Mouse (Mus musculus) urinary bladder, adult 2 months (tissue): Measurements from ENCODE around the gene Parp6. TPM values are rescaled to one million over a fixed set of nuclear protein-coding genes. Genes with fewer than 3 reads are reported as not detected.
A peak's percentile ranks its signal among the peaks of the same experiment; 100 is the strongest.

ENCODE experiments used
- DNase-seq: peaks from one replicate; pipeline ENCODE4 v3.0.0; 2022; ENCODE audit warnings: low spot score
- polyA plus RNA-seq: library from polyadenylated mRNA; depleted of rRNA; stranded (reverse); fragments of >200 nt; gene quantifications from 2 replicates; pipeline ENCODE4 v1.2.3, GENCODE M21; 2012; rRNA removed

Parp6 gene
- 52.4 and 53.9 TPM in 2 replicates for polyA plus RNA-seq

DNA sequence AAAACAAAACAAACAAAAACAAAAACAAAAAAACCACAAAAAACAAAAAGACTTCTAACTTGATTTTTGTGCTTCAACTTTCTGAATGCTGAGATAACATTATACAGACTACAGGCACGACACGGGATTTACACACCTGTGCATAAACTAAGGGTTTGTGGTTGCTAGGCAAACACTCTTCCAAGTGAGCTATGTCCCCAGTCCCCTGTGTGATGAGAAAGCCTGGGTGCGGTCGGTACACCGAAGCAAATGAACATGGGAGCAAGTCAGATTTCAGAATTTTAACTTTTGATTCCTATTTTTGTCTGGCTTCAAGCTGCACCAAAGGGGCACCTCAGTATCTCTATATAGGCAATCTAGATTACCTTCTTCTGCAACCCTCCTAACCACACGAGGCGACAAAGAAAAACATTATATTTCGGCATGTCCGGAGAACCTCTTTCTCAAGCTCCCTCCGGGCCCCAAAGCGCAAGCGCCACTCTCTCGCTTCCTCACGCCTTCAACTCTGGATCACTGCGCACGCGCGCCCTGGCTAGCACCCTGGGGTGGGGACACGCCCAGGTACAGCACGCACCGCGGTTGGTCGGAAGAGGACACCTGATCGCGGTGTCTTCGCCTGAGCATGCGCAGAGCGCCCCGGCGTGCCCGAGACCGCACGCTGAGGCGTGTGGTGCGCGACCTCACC, at the start of gene Parp6:
TSS of gene Parp6 (plus strand) at position 663 of the 685 bp plus-strand sequence.
- DNase-seq = peak; percentile 99

DNA sequence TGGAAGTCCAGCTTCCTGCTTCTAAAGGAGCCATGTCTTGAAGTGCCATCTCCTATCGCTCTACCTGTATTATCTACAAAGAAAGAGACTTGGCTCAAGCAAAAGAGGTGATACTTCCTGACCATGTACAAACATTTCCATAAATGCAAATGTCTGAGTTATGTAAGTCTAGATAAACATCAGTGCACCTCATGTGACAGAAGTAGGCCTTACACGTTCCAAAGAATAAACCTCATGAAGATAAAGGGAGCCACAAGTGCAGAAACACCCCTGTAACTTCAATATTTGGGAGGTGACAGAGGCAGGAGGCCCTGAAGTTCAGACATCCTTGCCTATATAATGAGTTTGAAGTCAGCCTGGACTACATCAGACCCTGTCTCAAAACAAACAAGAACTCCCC, 45.2 kb upstream of the Parp6 start:
- no peak for DNase-seq

DNA sequence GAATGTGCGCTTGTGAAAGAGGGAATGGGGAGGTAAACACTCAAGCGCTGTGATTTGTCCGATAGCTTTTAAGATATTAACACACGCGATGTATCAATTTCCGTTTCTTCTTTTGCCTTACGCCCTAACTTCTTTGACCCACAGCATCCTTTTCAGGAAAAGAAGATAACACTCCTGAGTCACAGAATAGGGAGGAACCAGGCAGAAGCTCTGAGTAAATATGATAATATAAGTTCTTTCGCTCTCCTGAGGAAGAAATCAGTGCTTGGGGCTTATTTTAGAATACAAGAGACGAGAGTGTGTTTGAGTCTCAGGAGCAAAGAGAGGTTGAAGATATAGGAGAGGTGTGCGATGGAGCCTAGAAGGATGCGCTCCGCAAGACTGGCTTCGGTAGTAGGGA, 39.7 kb upstream of the Parp6 start:
- no peak for DNase-seq

DNA sequence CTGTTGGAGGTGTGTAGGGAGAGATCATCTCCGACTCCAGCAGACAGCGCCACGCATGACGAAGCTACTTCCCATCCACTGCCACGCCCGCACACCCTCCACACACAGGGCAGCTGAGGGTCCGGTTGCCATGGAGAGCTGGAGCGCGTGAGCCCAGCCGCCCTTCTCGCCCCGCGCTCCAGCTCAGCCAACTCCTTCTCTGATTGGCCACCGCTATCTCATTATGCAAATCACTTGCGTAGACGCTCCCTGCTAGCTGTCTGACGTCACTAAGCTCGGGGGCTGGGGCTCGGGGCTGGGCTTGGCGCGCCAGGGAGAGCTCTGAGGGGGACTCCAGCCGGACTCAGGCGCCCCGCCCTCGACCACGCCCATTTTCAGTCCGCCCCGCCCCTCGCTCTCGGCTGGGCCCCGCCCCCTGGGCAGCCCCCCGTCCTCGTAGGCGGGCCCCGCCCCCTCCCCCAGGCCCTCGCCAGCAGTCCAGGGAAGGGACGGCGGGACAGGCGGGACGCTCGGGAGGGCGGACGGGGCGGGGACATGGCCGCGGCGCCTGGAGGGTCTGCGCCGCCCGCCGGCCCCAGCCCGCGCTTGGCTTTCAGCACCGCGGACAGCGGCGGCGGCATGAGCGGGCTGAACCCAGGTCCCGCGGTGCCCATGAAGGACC, 39.1 kb upstream of the Parp6 start, which contains the start of gene Celf6:
TSS of gene Celf6 (plus strand) at position 74 of the 661 bp plus-strand sequence.
- peak; percentile 51 for DNase-seq

DNA sequence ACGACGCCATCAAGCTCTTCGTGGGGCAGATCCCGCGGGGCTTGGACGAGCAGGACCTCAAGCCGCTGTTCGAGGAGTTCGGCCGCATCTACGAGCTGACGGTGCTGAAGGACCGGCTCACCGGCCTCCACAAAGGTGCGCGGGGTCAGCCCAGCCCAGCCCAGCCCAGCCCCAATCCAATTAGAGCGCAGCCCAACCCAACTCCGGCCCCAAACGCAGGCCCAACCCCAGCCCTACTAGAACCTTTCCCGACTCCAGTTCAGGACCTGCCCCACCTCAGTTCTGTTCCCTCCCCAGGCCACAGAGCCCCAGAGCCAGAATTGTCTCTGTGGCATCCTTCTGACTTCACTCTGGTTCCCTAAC, 38.6 kb upstream of the Parp6 start:
- DNase-seq = no peak

DNA sequence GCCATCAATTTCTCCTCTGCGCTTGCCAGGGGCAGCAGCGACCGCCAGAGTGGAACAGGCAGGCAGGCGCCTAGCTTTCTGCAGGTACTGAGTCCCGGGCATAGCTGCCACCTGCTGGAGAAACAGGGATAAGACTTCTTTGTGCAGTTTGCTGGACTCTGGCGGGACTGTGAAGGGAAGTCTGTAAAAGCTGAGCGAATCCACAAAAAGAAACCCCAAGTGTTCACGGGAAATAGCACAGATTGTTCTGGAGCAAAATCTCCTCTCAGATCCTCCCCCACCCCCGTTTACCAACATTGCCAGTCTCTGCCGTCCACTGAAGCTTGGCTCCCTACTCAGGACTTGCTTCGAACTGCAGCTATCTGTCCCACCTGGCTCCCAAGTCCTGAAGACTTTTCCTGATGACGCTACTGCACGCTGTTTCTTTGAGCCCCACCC, 32.2 kb upstream of the Parp6 start:
- DNase-seq = peak; percentile 34

DNA sequence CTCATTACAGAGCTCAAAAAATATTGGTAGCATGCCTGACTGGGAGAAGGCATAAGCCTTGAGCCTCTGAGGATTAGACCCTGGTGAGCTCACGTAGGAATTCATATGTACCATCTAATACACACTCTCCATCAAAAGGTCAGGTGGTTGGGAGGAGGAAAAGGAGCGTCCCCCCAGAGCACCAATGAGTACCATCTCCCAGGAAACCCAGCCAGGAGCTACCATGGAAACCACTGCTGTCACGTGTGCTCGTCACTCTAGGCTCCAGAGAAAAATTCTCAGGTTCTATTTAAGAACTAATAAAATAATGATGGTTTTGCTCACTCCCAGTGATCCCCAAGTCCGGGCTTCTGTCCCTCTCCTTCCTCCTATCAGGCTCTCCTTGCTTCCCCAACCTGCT, 28.8 kb upstream of the Parp6 start:
- no peak for DNase-seq

DNA sequence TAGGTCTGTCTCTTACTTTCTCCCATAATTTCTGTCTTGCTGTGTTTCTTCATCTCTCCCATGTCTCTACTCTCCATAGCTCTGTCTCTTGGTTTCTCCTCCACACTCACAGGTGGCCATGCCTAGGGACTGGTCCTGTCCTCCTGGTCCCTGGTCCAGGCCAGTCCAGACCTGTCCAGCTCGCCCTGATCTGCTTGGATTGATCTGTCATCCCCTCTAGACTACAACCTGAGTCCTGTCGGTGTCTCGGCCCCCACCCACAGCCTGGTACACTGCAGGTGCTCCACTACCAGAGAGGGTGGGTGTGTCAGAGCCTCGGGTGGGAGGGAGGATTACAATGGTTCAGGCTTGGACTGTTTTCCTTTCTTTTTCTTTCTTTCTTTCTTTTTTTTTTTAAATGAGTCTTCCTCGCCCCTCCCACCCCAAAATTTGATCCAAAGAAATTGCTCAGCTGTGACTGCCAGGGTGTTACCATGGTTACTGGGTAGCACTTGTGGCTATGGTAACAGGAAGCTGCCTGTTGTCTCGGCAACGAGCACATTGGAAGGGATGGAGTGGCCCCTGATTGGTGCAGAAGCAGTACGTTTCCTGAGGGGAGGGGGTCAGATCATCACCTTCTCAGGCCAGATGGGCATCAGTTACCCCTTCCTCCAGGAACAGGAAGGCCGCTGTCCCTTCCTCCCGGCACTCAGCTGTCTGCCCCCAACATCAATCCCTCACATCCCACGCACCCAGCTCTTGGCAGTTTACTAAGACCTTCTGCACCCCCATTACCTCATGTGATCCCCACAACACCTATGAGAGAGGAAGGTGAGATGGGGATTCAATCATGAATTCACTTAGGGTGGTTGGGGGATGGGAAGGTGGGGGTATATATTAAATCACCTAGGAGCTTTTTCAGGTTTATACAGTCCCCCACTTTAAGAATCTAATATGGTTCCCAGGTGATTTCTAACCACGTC, 28.1 kb upstream of the Parp6 start:
- no peak for DNase-seq

DNA sequence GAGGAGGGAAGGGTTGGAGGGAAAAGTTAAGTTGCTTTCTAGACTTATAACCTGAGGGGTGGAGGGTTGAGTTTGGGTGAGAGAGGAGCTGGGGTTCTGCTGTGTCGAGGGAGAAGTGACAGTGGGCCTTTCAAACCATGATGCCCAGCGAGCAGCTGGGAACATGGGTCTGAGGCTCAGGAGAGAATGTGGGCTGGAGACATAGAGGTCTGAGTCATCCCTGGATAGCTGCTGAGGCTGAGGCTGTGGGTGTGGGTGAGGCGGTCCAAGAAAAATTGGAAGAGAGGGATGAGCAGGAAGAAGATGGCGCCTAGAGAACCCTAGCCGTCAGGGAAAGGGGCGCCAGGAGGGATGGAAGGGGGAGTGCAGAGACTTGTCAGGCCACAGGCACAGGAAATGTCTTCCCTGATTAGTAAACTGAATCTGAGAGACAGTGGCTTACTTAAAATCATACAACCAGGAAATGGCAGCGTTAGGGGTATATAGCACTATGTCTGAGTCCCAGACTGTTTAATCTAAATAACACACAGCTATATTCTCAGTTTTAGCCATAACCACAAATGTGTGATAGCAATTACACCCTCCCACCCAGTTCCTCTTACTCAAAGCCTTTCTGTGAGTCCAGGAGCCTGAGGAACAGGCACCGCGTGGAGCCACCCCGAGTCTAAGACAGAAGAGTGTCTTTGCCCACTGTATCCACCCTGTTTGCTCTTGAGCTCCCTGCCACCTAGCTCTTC, 27.2 kb upstream of the Parp6 start:
- no peak for DNase-seq

DNA sequence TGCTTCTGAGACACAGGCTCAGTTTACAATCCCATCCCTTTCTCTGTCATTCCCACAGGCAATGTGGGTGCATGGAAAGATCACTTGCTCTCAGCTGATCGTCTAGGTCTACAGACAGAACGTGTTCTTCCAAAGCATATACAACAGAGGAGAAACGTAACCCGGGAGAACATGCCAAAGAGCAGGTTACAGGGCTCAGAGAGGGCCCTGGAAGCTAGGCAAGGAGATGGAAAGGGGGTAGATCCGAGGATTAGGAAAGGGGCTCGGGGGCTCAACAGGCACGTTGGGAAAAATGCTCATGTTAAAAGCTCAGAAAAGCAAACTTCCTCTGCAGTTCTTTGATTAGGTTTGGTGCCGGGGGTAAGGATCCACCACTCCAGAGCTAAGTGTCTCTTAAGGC, 15.4 kb upstream of the Parp6 start:
- DNase-seq = no peak

DNA sequence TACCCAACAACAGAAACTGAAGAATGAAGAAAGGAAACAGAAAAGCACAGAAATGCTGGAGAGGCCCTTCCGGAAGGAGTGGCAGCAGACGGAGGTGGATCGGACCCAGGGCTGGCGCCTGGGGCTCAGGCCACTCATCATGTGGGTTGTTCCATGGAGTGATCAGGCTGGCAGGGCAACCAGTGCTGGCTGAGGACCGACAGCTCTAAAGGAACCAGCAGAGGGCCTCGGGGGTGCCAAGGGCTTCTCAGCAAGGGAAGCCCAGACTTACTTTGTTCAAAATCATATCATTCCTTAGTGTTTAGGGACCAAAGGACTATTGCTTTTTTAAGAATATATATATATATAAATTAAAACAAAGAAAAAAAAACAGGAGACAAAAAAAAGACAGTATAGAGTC, 11.1 kb upstream of the Parp6 start:
- DNase-seq = no peak

DNA sequence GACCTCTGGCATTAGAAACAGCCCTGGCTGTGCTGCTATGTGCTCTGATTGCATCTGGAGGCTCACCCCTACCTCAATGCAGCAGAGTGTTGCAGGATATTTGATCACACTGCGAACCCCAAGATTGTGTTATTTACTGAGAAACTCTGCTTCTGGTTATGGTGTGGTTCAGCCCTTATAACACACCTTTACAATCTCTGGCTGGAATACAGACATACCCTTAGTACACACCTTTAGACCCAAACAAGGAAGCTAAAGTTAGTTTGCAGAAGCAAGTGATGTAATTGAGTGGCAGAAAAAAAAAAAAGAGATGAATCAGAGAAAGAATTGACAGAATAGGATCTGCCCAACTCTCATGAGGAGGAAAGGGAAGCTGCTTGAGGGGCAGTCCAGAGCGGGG, 6.1 kb upstream of the Parp6 start:
- DNase-seq = no peak

DNA sequence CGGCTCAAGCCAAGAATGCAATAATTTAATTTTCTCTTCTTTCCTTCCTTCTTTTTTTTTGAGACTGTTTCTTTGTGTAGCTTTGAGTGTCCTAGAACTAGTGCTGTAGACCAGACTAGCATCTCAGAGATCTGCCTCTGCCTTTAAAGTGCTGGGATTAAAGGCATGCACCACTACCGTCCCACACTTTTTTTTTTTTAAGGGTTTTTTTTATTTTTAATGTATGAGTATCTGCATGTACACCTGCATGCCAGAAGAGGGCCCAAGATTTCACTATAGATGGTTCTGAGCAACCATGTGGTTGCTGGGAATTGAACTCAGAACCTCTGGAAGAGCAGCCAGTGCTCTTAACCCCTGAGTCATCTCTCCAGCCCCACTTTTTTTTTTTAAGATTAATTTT, 1.3 kb upstream of the Parp6 start:
- DNase-seq = no peak

DNA sequence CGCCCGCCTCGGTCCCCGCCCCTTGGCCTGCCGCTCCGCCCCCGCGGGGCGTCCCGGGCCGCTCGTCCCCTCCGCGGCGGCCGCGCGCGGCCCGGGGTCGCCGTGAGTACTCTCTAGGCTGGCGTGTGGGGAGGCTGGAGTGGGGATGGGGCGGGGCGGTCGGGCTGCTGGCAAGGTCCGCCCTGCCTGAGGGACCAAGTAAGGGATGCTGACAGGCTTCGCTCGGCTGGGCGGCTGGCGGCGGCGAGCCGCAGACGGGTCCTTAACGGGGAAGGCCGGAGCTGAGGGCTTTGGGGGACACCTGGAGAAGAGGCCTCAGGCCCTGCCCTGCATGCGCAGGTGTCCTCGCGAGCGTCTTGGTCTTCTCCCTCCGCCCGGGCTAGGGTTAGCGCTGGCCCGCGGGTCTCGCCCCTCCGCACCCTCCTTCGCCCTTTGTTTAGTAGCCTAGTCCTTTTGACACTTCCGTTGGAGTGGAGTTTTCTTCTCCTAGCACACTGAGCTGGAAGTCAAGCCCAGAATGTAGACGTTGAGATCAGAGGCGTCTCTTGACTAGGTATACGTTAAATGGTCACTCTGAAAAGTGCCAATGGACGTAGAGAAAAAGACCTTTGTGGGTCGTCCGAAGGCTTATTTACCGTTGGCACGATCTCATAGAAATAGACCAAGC, 356 bp downstream of the Parp6 start:
- DNase-seq = no peak

DNA sequence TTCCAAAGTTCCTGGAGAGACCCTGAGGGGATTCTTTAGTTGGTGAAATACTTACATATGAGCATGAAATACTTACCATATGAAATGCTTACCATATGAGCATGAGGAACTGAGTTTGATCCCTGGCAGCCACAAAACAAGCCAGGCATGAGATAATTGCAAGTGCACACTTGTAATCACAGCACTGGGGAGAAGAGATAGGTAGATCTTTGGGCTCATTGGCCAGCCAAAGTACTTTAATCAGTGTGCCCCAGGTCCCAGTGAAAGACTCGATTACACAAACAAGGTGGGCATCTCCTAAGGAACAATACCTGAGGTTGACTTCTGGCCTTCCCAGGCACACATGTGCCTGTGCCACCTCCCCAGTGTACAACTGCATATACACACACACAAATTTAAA, 21.3 kb downstream of the Parp6 start:
- DNase-seq = no peak

DNA sequence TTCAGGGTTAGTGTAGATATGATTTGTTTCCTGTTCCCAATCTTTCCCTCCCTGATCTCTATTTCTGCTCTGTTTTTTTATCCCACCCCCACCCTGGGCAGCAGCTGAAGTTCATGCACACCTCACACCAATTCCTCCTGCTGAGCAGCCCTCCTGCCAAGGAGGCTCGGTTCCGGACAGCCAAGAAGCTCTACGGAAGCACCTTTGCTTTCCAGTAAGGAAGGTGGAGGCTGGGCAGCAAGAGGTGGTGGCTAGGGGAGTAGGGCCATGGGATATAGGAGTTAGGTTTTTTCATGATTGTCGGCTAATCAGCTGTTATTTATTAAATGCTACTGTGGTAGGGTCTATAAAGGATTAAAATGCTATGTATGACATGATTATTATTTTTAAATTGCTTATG, 22.9 kb downstream of the Parp6 start:
- DNase-seq = no peak

DNA sequence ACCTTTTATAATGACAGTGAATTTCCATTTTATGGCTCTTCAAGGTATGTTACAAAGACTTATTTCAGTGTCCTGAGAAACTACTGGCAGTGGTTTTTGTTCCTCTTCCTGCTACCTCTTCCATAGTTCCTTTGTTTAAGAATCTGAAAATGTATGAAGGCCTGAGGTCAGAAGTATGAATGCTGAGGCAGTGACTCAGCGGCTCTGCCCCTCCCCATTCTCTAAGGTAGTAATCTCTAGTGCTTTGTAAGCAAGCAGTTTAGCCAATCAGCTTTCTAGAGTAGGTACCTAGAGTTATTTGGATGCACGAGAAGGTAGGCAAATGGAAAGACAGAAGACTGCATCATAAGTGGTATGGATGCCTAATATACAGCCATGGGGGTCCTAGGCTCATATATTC, 24.2 kb downstream of the Parp6 start:
- DNase-seq = no peak

DNA sequence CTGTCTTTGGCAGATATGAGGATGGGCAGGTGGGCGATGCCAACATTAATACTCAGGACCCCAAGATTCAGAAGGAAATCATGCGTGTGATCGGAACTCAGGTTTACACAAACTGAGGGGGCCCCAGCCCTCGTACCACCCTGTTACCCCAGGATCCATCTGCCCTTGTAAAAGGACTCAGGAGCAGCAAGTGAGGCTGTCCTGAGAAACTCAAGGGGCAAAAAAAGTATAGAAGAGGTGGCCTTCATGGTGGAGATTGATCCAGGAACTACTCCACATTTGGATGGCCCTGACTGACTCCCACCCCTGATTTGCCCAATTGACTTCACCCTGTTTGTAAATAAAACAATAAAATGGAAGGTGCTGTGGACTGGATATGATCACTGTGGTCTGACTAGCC, 32.8 kb downstream of the Parp6 start:
- no peak for DNase-seq

DNA sequence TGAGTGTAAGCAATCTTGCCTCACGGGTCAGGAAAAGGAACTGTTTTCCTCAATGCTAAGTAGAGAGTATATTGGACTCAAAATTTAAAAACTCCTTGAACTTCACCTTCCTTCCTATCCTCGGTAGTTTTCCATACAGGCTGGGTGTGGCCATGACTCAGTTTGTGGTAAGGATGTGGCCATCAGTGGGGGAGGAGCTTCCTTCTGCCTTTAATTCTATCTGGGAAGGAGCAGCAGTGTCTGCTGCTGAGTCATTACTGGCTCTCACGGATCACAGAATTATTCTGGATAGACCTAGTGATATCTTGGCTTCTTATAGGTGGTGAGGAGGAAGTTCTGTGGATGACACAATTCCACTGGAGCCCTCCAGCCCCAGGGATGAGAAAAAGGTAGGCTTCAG, 36.3 kb downstream of the Parp6 start:
- no peak for DNase-seq

DNA sequence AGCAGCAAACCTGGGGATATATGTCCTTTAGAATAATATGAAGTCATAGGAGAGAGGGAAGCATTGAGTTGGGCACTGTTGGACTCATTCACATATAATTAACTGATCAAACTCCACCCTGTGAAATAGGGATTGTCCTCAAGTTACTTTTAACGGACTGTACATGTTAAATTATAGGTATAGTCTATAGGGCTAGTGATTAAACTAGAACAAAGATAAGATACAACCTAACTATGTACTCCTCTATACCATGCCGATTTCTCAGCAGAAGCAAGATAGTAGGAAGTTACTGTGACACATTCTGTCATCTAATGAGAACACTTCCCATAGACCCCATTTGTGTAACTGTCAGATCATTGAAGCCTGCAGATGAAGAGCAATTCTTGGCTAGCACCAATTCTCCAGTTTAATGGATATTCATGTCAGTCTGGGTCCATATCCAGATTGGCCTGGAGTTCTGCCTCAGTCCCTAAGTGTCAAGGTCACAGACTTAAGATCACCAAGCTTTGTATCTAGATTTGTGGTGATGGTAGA, 37.4 kb downstream of the Parp6 start:
- DNase-seq = no peak
